Mouse (Mus musculus) WW6 (cell line): ENCODE measurements around the gene Sec24d.

Experiments used
- DNase-seq: peaks from one replicate; pipeline ENCODE4 v3.0.0-alpha.2; 2013; ENCODE audit warnings: low read depth, low spot score

The Sec24d gene

GRCm38 (mm10) chr3:123395611-123396010 lies 128.4 kb downstream of the Sec24d start:
- DNase-seq: no peak

- DNase-seq: no peak
Measured at GRCm38 (mm10) chr3:123397562-123398481, 130.6 kb downstream of the Sec24d start.

- DNase-seq: no peak
Measured at GRCm38 (mm10) chr3:123404945-123405344, 137.7 kb downstream of the Sec24d start.

GRCm38 (mm10) chr3:123411821-123412578 lies 144.7 kb downstream of the Sec24d start:
- DNase-seq: no peak

GRCm38 (mm10) chr3:123413173-123413572 lies 145.9 kb downstream of the Sec24d start:
- DNase-seq: no peak
